Mouse (Mus musculus) midbrain, postnatal 0 days (tissue): ENCODE results near the gene Zfp281. TPM values are rescaled to one million over a fixed set of nuclear protein-coding genes. Genes with fewer than 3 reads are reported as not detected.

Source experiments
- ATAC-seq: fragments of 200-750 bp; cut with Nextera tagmentation; 2 replicates; pipeline ENCODE4 v1.8.0; 2017; ENCODE audit warnings: moderate number of reproducible peaks, mild to moderate bottlenecking, moderate TSS enrichment, moderate library complexity; ENCODE audit not compliant: low FRiP score
- DNase-seq: peaks from one replicate; pipeline ENCODE4 v3.0.0-alpha.2; 2015; ENCODE audit warnings: low spot score
- H3K27ac ChIP-seq: fragments of 300-500 bp; sonication (generic); 2 replicates; pipeline ENCODE4 v1.5.1; 2014; ENCODE audit warnings: low read depth, mild to moderate bottlenecking, low read length, mixed read lengths
- H3K27me3 ChIP-seq: fragments of 300-500 bp; sonication (generic); 2 replicates; pipeline ENCODE4 v1.6.1; 2014; ENCODE audit warnings: low read length, control low read depth, mixed read lengths; ENCODE audit not compliant: insufficient read depth
- H3K36me3 ChIP-seq: fragments of 300-500 bp; sonication (generic); 2 replicates; pipeline ENCODE4 v1.6.1; 2014; ENCODE audit warnings: low read length, control low read depth, mixed read lengths; ENCODE audit not compliant: insufficient read depth
- H3K4me1 ChIP-seq: fragments of 300-500 bp; sonication (generic); 2 replicates; pipeline ENCODE4 v1.6.1; 2014; ENCODE audit warnings: mild to moderate bottlenecking, control low read depth, antibody characterized with exemption, low read length, mixed read lengths; ENCODE audit not compliant: insufficient read depth
- H3K4me2 ChIP-seq: fragments of 300-500 bp; sonication (generic); 2 replicates; pipeline ENCODE4 v1.6.1; 2014; ENCODE audit warnings: low read depth, mild to moderate bottlenecking, low read length, mixed read lengths; ENCODE audit not compliant: poor library complexity, severe bottlenecking
- H3K4me3 ChIP-seq: fragments of 300-500 bp; sonication (generic); 2 replicates; pipeline ENCODE4 v1.5.1; 2014; ENCODE audit warnings: low read depth, mild to moderate bottlenecking, low read length, moderate library complexity
- H3K9ac ChIP-seq: fragments of 300-500 bp; sonication (generic); replicated peaks from 2 replicates; pipeline ENCODE4 v1.6.1; 2014; ENCODE audit warnings: mild to moderate bottlenecking, low read length, moderate library complexity, mixed read lengths; ENCODE audit not compliant: poor library complexity, severe bottlenecking
- H3K9me3 ChIP-seq: fragments of 300-500 bp; sonication (generic); 2 replicates; pipeline ENCODE4 v1.6.1; 2016; ENCODE audit warnings: low read length, control low read depth
- CTCF ChIP-seq: IDR thresholded peaks from 2 replicates; pipeline ENCODE4 v1.5.1; 2016; ENCODE audit warnings: antibody characterized with exemption, mild to moderate bottlenecking
- WGBS: fragments of 180-500 bp; shearing (Covaris S2); extraction: QIAGEN DNeasy Blood & Tissue Kit; methylation state at CpG from one replicate; pipeline ENCODE4 v1.1.7; 2014; 5-methylcytosine and 5-hydroxymethylcytosine counted together
- polyA plus RNA-seq: library from polyadenylated mRNA; unstranded; fragments of >200 nt; fragmentation: Nextera tagmentation; extraction: Ambion mirVana; gene quantifications from 2 replicates; pipeline ENCODE4 v1.2.1, GENCODE M21; 2015
- total RNA-seq: library from RNA; depleted of rRNA; stranded (reverse); fragments of >200 nt; gene quantifications from 2 replicates; pipeline ENCODE4 v1.2.3, GENCODE M21; 2014

Zfp281 gene
- total and polyA plus RNA-seq, 2 experiments from 2014 or later, result 22.1 to 31.2 TPM

- TF ChIP-seq CTCF, result no peak
- Histone ChIP-seq H3K4me3 (no peak overlapping the region), H3K36me3 (no peaks in the 10 kb centered on the region), H3K9me3 (no peaks in the 10 kb centered on the region), H3K27me3 (no peaks in the 10 kb centered on the region), H3K4me1 (no peaks in the 10 kb centered on the region), H3K9ac (no peak overlapping the region), H3K27ac (no peak overlapping the region), H3K4me2 (no peak overlapping the region)
- 92% methylated on average over 4 of the region's 4 CpGs for WGBS
- ATAC-seq, result no peak
- no peak for DNase-seq
These were observed 18.4 kb upstream of the Zfp281 start for GRCm38 (mm10) chr1:136606278-136606677.

- Histone ChIP-seq H3K9me3 (no peaks in the 10 kb centered on the region), H3K9ac (no peak overlapping the region), H3K4me2 (no peak overlapping the region), H3K27me3 (no peaks in the 10 kb centered on the region), H3K4me3 (no peak overlapping the region), H3K27ac (no peak overlapping the region), H3K4me1 (no peaks in the 10 kb centered on the region), H3K36me3 (no peaks in the 10 kb centered on the region)
- ATAC-seq, result no peak
- no peak for DNase-seq
- 87% methylated on average over 11 of the region's 11 CpGs for WGBS
- TF ChIP-seq CTCF, result no peak
These were observed 16.1 kb upstream of the Zfp281 start for GRCm38 (mm10) chr1:136608339-136609261.

DNA sequence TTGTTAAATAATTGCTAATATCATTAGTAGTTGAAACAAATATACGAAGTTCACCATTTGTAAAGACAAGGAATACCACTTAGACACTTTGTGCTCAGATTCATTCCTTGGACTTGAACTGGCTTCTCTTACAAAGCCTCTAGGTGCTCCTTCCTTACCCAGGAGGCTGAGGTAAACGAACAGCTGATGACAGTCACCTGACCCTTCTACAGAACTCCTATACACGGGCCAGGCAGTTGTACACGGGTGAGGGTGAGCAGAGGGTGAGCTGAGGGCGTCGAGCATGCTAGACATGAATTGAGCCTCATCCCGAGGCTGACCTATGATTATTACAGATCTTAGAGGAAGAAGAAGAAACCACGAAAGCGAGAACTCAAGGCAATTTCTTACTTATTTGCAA is 12.9 kb upstream of the Zfp281 start:
- Histone ChIP-seq H3K36me3 (no peaks in the 10 kb centered on the region), H3K27ac (no peak overlapping the region), H3K9ac (no peak overlapping the region), H3K4me1 (no peaks in the 10 kb centered on the region), H3K4me2 (no peak overlapping the region), H3K4me3 (no peak overlapping the region), H3K9me3 (no peaks in the 10 kb centered on the region), H3K27me3 (no peaks in the 10 kb centered on the region; the same call in 1 of the 2 replicates)
- WGBS, result 83% methylated on average over 9 of the region's 9 CpGs
- TF ChIP-seq CTCF, result no peak
- ATAC-seq (no peak), DNase-seq (no peak)

DNA sequence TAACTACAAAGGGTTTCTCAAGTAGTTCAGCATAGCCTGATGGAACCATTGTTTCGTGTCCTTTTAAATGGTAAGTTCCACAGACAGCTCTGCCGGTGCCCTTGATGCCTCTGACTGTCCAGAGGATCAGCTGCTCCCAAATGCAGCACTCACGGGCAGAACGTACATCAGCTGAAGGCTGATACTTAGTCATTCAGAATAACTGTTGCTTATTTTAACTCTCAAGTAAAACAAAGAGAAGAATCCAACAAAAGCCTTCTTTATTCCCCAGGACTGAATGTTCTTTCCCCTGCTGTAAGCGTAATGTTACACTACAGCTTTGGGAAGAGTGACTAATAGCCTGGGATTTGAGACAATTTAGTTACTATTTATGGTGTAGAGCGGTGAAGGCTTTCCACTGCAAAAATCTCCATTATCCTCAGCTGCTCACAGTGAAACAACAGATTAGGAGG is 11.4 kb upstream of the Zfp281 start:
- H3K27ac ChIP-seq, result no peak overlapping the region
- H3K36me3 ChIP-seq, result no peaks in the 10 kb centered on the region
- no peak for ATAC-seq
- no peaks in the 10 kb centered on the region; the same call in 1 of the 2 replicates for H3K27me3 ChIP-seq
- H3K9ac ChIP-seq, result no peak overlapping the region
- no peaks in the 10 kb centered on the region for H3K9me3 ChIP-seq
- H3K4me3 ChIP-seq, result no peak overlapping the region
- no peak for DNase-seq
- H3K4me1 ChIP-seq, result no peaks in the 10 kb centered on the region
- H3K4me2 ChIP-seq, result no peak overlapping the region
- TF ChIP-seq CTCF, result no peak
- WGBS, result 30% methylated on average over 6 of the region's 6 CpGs

GRCm38 (mm10) chr1:136614748-136615440 is 9.8 kb upstream of the Zfp281 start:
- Histone ChIP-seq H3K9ac (no peak overlapping the region), H3K27ac (no peak overlapping the region), H3K4me1 (no peaks in the 10 kb centered on the region), H3K36me3 (no peaks in the 10 kb centered on the region), H3K4me2 (no peak overlapping the region), H3K27me3 (no peaks in the 10 kb centered on the region; the same call in 1 of the 2 replicates), H3K4me3 (no peak overlapping the region), H3K9me3 (no peaks in the 10 kb centered on the region)
- no peak for TF ChIP-seq CTCF
- DNase-seq (no peak), ATAC-seq (no peak)
- WGBS, result 92% methylated on average over 11 of the region's 11 CpGs
